Mouse (Mus musculus): ENCODE data around the gene Trim62. TPM values are rescaled to one million over a fixed set of nuclear protein-coding genes. Genes with fewer than 3 reads are reported as not detected.

The Trim62 gene
- polyA plus RNA-seq, 1 experiment: 11.2 TPM

GRCm38 (mm10) chr4:128905251-128905650 is 21.9 kb downstream of the Trim62 start:
- Histone ChIP-seq H3K4me1 (ENCODE audit: control insufficient read depth, insufficient read depth, low read length) (no peaks in the 10 kb centered on the region; the same call in 1 of the 2 replicates), H3K4me3 (ENCODE audit: insufficient read depth, low read length) (no peak overlapping the region), H3K27ac (ENCODE audit: insufficient read depth, low read length) (no peak overlapping the region)
- TF ChIP-seq CTCF (IDR thresholded peaks at IDR 0.05; ENCODE audit: extremely low read depth, insufficient read depth, low read length) (no peak), POLR2A (IDR thresholded peaks at IDR 0.05; ENCODE audit: extremely low read depth, insufficient read depth, low read length) (no peak)

GRCm38 (mm10) chr4:128906757-128907156 is 23.4 kb downstream of the Trim62 start:
- Histone ChIP-seq H3K4me1 (ENCODE audit: control insufficient read depth, insufficient read depth, low read length) (no peaks in the 10 kb centered on the region; the same call in 1 of the 2 replicates), H3K27ac (ENCODE audit: insufficient read depth, low read length) (no peak overlapping the region), H3K4me3 (ENCODE audit: insufficient read depth, low read length) (no peak overlapping the region)
- TF ChIP-seq POLR2A (IDR thresholded peaks at IDR 0.05; ENCODE audit: extremely low read depth, insufficient read depth, low read length) (no peak), CTCF (IDR thresholded peaks at IDR 0.05; ENCODE audit: extremely low read depth, insufficient read depth, low read length) (no peak)

- Histone ChIP-seq H3K4me3 (ENCODE audit: insufficient read depth, low read length) (no peak overlapping the region), H3K4me1 (ENCODE audit: control insufficient read depth, insufficient read depth, low read length) (no peaks in the 10 kb centered on the region; the same call in 1 of the 2 replicates), H3K27ac (ENCODE audit: insufficient read depth, low read length) (no peak overlapping the region)
- TF ChIP-seq POLR2A (IDR thresholded peaks at IDR 0.05; ENCODE audit: extremely low read depth, insufficient read depth, low read length) (no peak), CTCF (IDR thresholded peaks at IDR 0.05; ENCODE audit: extremely low read depth, insufficient read depth, low read length) (no peak)
These were observed 24.0 kb downstream of the Trim62 start for GRCm38 (mm10) chr4:128907238-128907968.

GRCm38 (mm10) chr4:128908586-128909377 is 25.4 kb downstream of the Trim62 start:
- TF ChIP-seq CTCF (IDR thresholded peaks at IDR 0.05; ENCODE audit: extremely low read depth, insufficient read depth, low read length): peak; percentile 83
- TF ChIP-seq POLR2A (IDR thresholded peaks at IDR 0.05; ENCODE audit: extremely low read depth, insufficient read depth, low read length): no peak
- no peaks in the 10 kb centered on the region; the same call in 1 of the 2 replicates for H3K4me1 ChIP-seq (ENCODE audit: control insufficient read depth, insufficient read depth, low read length)
- no peak overlapping the region for H3K4me3 ChIP-seq (ENCODE audit: insufficient read depth, low read length)
- H3K27ac ChIP-seq (ENCODE audit: insufficient read depth, low read length): no peak overlapping the region

- Histone ChIP-seq H3K4me3 (ENCODE audit: insufficient read depth, low read length) (no peak overlapping the region), H3K27ac (ENCODE audit: insufficient read depth, low read length) (no peak overlapping the region), H3K4me1 (ENCODE audit: control insufficient read depth, insufficient read depth, low read length) (no peaks in the 10 kb centered on the region)
- TF ChIP-seq CTCF (IDR thresholded peaks at IDR 0.05; ENCODE audit: extremely low read depth, insufficient read depth, low read length) (no peak), POLR2A (IDR thresholded peaks at IDR 0.05; ENCODE audit: extremely low read depth, insufficient read depth, low read length) (no peak)
These were observed 26.0 kb downstream of the Trim62 start for GRCm38 (mm10) chr4:128909378-128909831.

GRCm38 (mm10) chr4:128910276-128911063 is 27.1 kb downstream of the Trim62 start:
- Histone ChIP-seq H3K4me3 (ENCODE audit: insufficient read depth, low read length) (no peak overlapping the region), H3K4me1 (ENCODE audit: control insufficient read depth, insufficient read depth, low read length) (no peaks in the 10 kb centered on the region), H3K27ac (ENCODE audit: insufficient read depth, low read length) (no peak overlapping the region)
- no peak for TF ChIP-seq CTCF (IDR thresholded peaks at IDR 0.05; ENCODE audit: extremely low read depth, insufficient read depth, low read length)
- TF ChIP-seq POLR2A (IDR thresholded peaks at IDR 0.05; ENCODE audit: extremely low read depth, insufficient read depth, low read length): no peak

GRCm38 (mm10) chr4:128912085-128912484 is 28.7 kb downstream of the Trim62 start:
- no peak overlapping the region for H3K4me3 ChIP-seq (ENCODE audit: insufficient read depth, low read length)
- no peaks in the 10 kb centered on the region for H3K4me1 ChIP-seq (ENCODE audit: control insufficient read depth, insufficient read depth, low read length)
- TF ChIP-seq CTCF (IDR thresholded peaks at IDR 0.05; ENCODE audit: extremely low read depth, insufficient read depth, low read length): no peak
- no peak for TF ChIP-seq POLR2A (IDR thresholded peaks at IDR 0.05; ENCODE audit: extremely low read depth, insufficient read depth, low read length)
- no peak overlapping the region for H3K27ac ChIP-seq (ENCODE audit: insufficient read depth, low read length)

- no peak overlapping the region for H3K27ac ChIP-seq (ENCODE audit: insufficient read depth, low read length)
- no peak overlapping the region for H3K4me3 ChIP-seq (ENCODE audit: insufficient read depth, low read length)
- TF ChIP-seq CTCF (IDR thresholded peaks at IDR 0.05; ENCODE audit: extremely low read depth, insufficient read depth, low read length): no peak
- no peaks in the 10 kb centered on the region for H3K4me1 ChIP-seq (ENCODE audit: control insufficient read depth, insufficient read depth, low read length)
These were observed 30.4 kb downstream of the Trim62 start for GRCm38 (mm10) chr4:128913794-128914193.

GRCm38 (mm10) chr4:128917119-128917518 is 33.7 kb downstream of the Trim62 start:
- no peaks in the 10 kb centered on the region for H3K4me1 ChIP-seq (ENCODE audit: control insufficient read depth, insufficient read depth, low read length)
- no peak for TF ChIP-seq POLR2A (IDR thresholded peaks at IDR 0.05; ENCODE audit: extremely low read depth, insufficient read depth, low read length)
- no peak for TF ChIP-seq CTCF (IDR thresholded peaks at IDR 0.05; ENCODE audit: extremely low read depth, insufficient read depth, low read length)
- peak overlapping the region; percentile 66; the same call in 1 of the 2 replicates for H3K27ac ChIP-seq (ENCODE audit: insufficient read depth, low read length)
- no peak overlapping the region for H3K4me3 ChIP-seq (ENCODE audit: insufficient read depth, low read length)
